Comparison of ENCODE assay signal across 7 mouse cellular contexts in the genomic region with DNA sequence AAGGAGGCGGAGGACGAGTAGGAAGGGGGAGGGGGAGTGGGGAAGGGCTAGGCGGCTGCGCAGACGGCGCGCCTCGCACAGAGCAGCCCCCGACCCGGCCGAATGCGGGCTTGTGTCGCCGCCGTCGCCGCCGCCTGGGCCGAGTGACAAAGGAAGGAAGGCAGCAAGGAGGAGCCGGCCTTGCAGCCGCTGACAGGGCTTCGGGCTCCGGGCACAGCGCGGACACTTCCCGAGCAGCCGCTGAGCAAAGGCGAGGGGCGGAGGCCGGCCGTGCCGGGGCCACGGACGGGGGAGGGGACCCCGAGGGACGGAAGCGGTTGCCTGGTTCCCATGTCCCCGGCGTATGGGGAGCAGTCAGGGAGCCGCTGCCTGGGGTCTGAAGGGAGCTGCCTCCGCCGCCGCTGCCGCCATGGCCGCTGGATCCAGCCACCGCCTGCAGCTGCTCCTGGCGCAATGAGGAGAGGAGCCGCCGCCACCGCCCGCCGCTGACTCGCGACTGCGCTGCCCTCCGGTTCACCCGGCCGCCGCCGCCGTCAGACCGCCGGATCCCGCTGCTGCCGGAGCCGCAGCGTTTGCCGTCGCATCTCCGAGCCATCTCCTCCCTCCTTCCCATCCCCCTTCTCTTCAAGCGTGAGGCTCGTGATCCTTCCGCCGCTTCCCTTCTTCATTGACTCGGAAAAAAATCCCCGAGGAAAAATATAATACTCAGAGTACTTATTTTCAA. TPM values are rescaled to one million over a fixed set of nuclear protein-coding genes. Genes with fewer than 3 reads are reported as not detected.
DNase-seq lines count a peak whose midpoint lies in the region; ATAC-seq lines count a peak whose summit lies in the region.

No protein-coding gene starts in this region.

- 0% methylated on average over 71 of the region's 76 CpGs for WGBS in liver, embryonic 16.5 days (ENCODE audit: insufficient replicate concordance)
- WGBS in stomach, embryonic 15.5 days: 0% methylated on average over 69 of the region's 76 CpGs

- no peaks in the 10 kb centered on the region for H3K27me3 ChIP-seq in liver, embryonic 16.5 days (ENCODE audit: control insufficient read depth, insufficient read depth, low read depth, low read length)
- no peaks in the 10 kb centered on the region for H3K27me3 ChIP-seq in stomach, embryonic 15.5 days (replicated peaks)

- DNase-seq in right cerebral cortex, adult 2 months (ENCODE audit: low spot score in 2 of 2): peak; percentile 50 to 56
- DNase-seq in right cerebral cortex, postnatal 4 days: no peak
- peak; percentile 33 for DNase-seq in c-Kit-positive CD71-positive TER-119-negative erythroid progenitor cells, embryonic 14.5 days (ENCODE audit: low read depth)
- DNase-seq in forelimb bud, embryonic 11.5 days (ENCODE audit: low read depth, low spot score): peak; percentile 40
- DNase-seq in adrenal gland, postnatal 4 days (ENCODE audit: low spot score in 2 of 2): no peak

- peak overlapping the region; percentile 98 for H3K27ac ChIP-seq in liver, embryonic 16.5 days (ENCODE audit: low read length)
- H3K27ac ChIP-seq in stomach, embryonic 15.5 days: peak overlapping the region; percentile 100

- no peaks in the 10 kb centered on the region for H3K36me3 ChIP-seq in liver, embryonic 16.5 days (ENCODE audit: control insufficient read depth, insufficient read depth)
- H3K36me3 ChIP-seq in stomach, embryonic 15.5 days: no peaks in the 10 kb centered on the region

- peak overlapping the region; percentile 76 for H3K4me3 ChIP-seq in liver, embryonic 16.5 days (ENCODE audit: low read depth, low read length)
- peak overlapping the region; percentile 76 for H3K4me3 ChIP-seq in stomach, embryonic 15.5 days (replicated peaks)

- peak overlapping the region; percentile 72 for H3K4me2 ChIP-seq in liver, embryonic 16.5 days (ENCODE audit: low read depth, low read length)
- H3K4me2 ChIP-seq in stomach, embryonic 15.5 days: peak overlapping the region; percentile 68

- H3K9me3 ChIP-seq in liver, embryonic 16.5 days (replicated peaks; ENCODE audit: control insufficient read depth, low read length): no peaks in the 10 kb centered on the region
- no peaks in the 10 kb centered on the region for H3K9me3 ChIP-seq in stomach, embryonic 15.5 days

- H3K9ac ChIP-seq in liver, embryonic 16.5 days (ENCODE audit: low read depth, low read length): peak overlapping the region; percentile 91
- H3K9ac ChIP-seq in stomach, embryonic 15.5 days: peak overlapping the region; percentile 85

- ATAC-seq in liver, embryonic 16.5 days (ENCODE audit: low read depth): peak; percentile 0
- peak; percentile 1 for ATAC-seq in stomach, embryonic 15.5 days (ENCODE audit: insufficient read depth, low FRiP score, low read depth)

- peaks cover 24% of the 10 kb centered on the region for H3K4me1 ChIP-seq in liver, embryonic 16.5 days (ENCODE audit: control insufficient read depth, low read depth, low read length)
- peaks cover 8% of the 10 kb centered on the region; the same call in 1 of the 2 replicates for H3K4me1 ChIP-seq in stomach, embryonic 15.5 days

RNA-seq across cellular contexts. Expression of gene Gsk3b, which starts 0.8 kb away (rescaled TPM):
- 9.1 and 9.5 TPM in 2 replicates for polyA plus RNA-seq in liver, embryonic 16.5 days (2015; fragmentation: Nextera tagmentation; extraction: Ambion mirVana)
- polyA plus RNA-seq in stomach, embryonic 15.5 days (2015; fragmentation: Nextera tagmentation; extraction: Ambion mirVana): 54.0 and 54.2 TPM in 2 replicates
- total RNA-seq in adrenal gland, postnatal 4 days (2021): 10 to 100 TPM; 77.3 to 86.8 TPM

Comparison
In these comparisons a context has a peak if more than half of its experiments do, and no peak if none do; other contexts are left out.
1. DNase-seq: peak in right cerebral cortex, adult 2 months (2 of 2), c-Kit-positive CD71-positive TER-119-negative erythroid progenitor cells, embryonic 14.5 days (single experiment) and forelimb bud, embryonic 11.5 days (single experiment); none in right cerebral cortex, postnatal 4 days (single experiment) and adrenal gland, postnatal 4 days (0 of 2).